Mouse (Mus musculus) layer of hippocampus, adult 9-10 months (tissue): ENCODE data around the gene Gm14496.
"Not testable (repeated sequence)": the region's sequence is repeated elsewhere in the genome, so short reads cannot be mapped to it uniquely, and the experiment has no call there.

ENCODE experiments used
- DNase-seq: peaks from one replicate; pipeline ENCODE4 v3.0.0; 2022; ENCODE audit warnings: low spot score

Gm14496 gene

GRCm38 (mm10) chr2:181990829-181991228 is at the start of gene Gm14496:
Gene Gm14496 (plus strand): TSS chr2:181991129.
- DNase-seq = no peak

GRCm38 (mm10) chr2:181952747-181953680 is 37.9 kb upstream of the Gm14496 start:
- DNase-seq = not testable (repeated sequence)

- DNase-seq = no peak
Measured at GRCm38 (mm10) chr2:181968395-181968794, 22.5 kb upstream of the Gm14496 start.

- no peak for DNase-seq
Measured at GRCm38 (mm10) chr2:181969187-181969586, 21.7 kb upstream of the Gm14496 start.

GRCm38 (mm10) chr2:181981969-181982368 is 9.0 kb upstream of the Gm14496 start:
- not testable (repeated sequence) for DNase-seq
